Mouse (Mus musculus) heart, postnatal 0 days (tissue): ENCODE data around the gene Tymp. TPM values are rescaled to one million over a fixed set of nuclear protein-coding genes. Genes with fewer than 3 reads are reported as not detected.
A peak's percentile ranks its signal among the peaks of the same experiment; 100 is the strongest.

ENCODE experiments used
- ATAC-seq: fragments of 200-750 bp; cut with Nextera tagmentation; 2 replicates; pipeline ENCODE4 v1.8.0; 2017; ENCODE audit warnings: low read depth, moderate number of reproducible peaks, moderate library complexity; ENCODE audit not compliant: insufficient read depth
- DNase-seq: peaks from one replicate; pipeline ENCODE4 v3.0.0-alpha.2; 2016; ENCODE audit warnings: low spot score
- H3K27ac ChIP-seq: fragments of 300-500 bp; sonication (generic); 2 replicates; pipeline ENCODE4 v1.5.1; 2014; ENCODE audit warnings: low read depth, mild to moderate bottlenecking
- H3K27me3 ChIP-seq: fragments of 300-500 bp; sonication (generic); 2 replicates; pipeline ENCODE4 v1.6.1; 2014; ENCODE audit warnings: low read length, mixed read lengths; ENCODE audit not compliant: control insufficient read depth, insufficient read depth
- H3K36me3 ChIP-seq: fragments of 300-500 bp; sonication (generic); replicated peaks from 2 replicates; pipeline ENCODE4 v1.6.1; 2014; ENCODE audit warnings: low read length, mixed read lengths; ENCODE audit not compliant: control insufficient read depth, insufficient read depth
- H3K4me1 ChIP-seq: fragments of 300-500 bp; sonication (generic); 2 replicates; pipeline ENCODE4 v1.6.1; 2014; ENCODE audit warnings: antibody characterized with exemption; ENCODE audit not compliant: control insufficient read depth, insufficient read depth
- H3K4me2 ChIP-seq: fragments of 300-500 bp; sonication (generic); 2 replicates; pipeline ENCODE4 v1.6.1; 2014; ENCODE audit warnings: low read depth, mild to moderate bottlenecking, low read length, moderate library complexity
- H3K4me3 ChIP-seq: fragments of 300-500 bp; sonication (generic); 2 replicates; pipeline ENCODE4 v1.5.1; 2014; ENCODE audit warnings: low read depth, low read length
- H3K9ac ChIP-seq: fragments of 300-500 bp; sonication (generic); replicated peaks from 2 replicates; pipeline ENCODE4 v1.6.1; 2014; ENCODE audit warnings: low read depth, low read length, mixed read lengths
- H3K9me3 ChIP-seq: fragments of 300-500 bp; sonication (generic); replicated peaks from 2 replicates; pipeline ENCODE4 v1.6.1; 2016; ENCODE audit warnings: low read length; ENCODE audit not compliant: control insufficient read depth
- CTCF ChIP-seq: IDR thresholded peaks from 2 replicates; pipeline ENCODE4 v1.5.1; 2016; ENCODE audit warnings: antibody characterized with exemption, control low read depth, low read depth
- EP300 ChIP-seq: IDR thresholded peaks from 2 replicates; pipeline ENCODE4 v1.6.1; 2016; ENCODE audit warnings: antibody characterized with exemption, low read depth
- WGBS: fragments of 180-500 bp; shearing (Covaris S2); extraction: QIAGEN DNeasy Blood & Tissue Kit; methylation state at CpG from one replicate; pipeline ENCODE4 v1.1.7; 2014; 5-methylcytosine and 5-hydroxymethylcytosine counted together
- polyA plus RNA-seq: library from polyadenylated mRNA; unstranded; fragments of >200 nt; fragmentation: Nextera tagmentation; extraction: Ambion mirVana; gene quantifications from 2 replicates; pipeline ENCODE4 v1.2.1, GENCODE M21; 2015
- total RNA-seq: library from RNA; depleted of rRNA; stranded (reverse); fragments of >200 nt; gene quantifications from 2 replicates; pipeline ENCODE4 v1.2.3, GENCODE M21; 2014; ENCODE audit warnings: low replicate concordance

The Tymp gene
- total and polyA plus RNA-seq, 2 experiments from 2014 or later = 1.3 to 1.6 TPM

- Histone ChIP-seq H3K4me3 (no peak overlapping the region), H3K27ac (no peak overlapping the region), H3K36me3 (peaks cover 40% of the 10 kb centered on the region), H3K27me3 (no peaks in the 10 kb centered on the region), H3K9ac (no peak overlapping the region), H3K4me2 (no peak overlapping the region; the same call in 1 of the 2 replicates), H3K9me3 (no peaks in the 10 kb centered on the region), H3K4me1 (peaks cover 22% of the 10 kb centered on the region; the same call in 1 of the 2 replicates)
- no peak for DNase-seq
- no peak for ATAC-seq
- 92% methylated on average over 16 of the region's 16 CpGs for WGBS
- TF ChIP-seq EP300 = no peak
Observed at GRCm38 (mm10) chr15:89353837-89354236, 23.0 kb downstream of the Tymp start.

GRCm38 (mm10) chr15:89352795-89353194 lies 24.0 kb downstream of the Tymp start:
- ATAC-seq = no peak

GRCm38 (mm10) chr15:89352054-89352453 lies 24.8 kb downstream of the Tymp start:
- TF ChIP-seq EP300 (no peak), CTCF (no peak)
- 91% methylated on average over 14 of the region's 14 CpGs for WGBS
- ATAC-seq = no peak
- Histone ChIP-seq H3K9ac (no peak overlapping the region), H3K9me3 (no peaks in the 10 kb centered on the region), H3K27me3 (no peaks in the 10 kb centered on the region), H3K4me3 (no peak overlapping the region), H3K27ac (no peak overlapping the region), H3K4me1 (peaks cover 18% of the 10 kb centered on the region; the same call in 1 of the 2 replicates), H3K36me3 (peaks cover 40% of the 10 kb centered on the region), H3K4me2 (no peak overlapping the region)
- DNase-seq = no peak

More at GRCm38 (mm10) chr15:89352795-89353194, 24.0 kb downstream of the Tymp start:
- H3K36me3 ChIP-seq = peaks cover 40% of the 10 kb centered on the region
- H3K4me3 ChIP-seq = no peak overlapping the region
- H3K9me3 ChIP-seq = no peaks in the 10 kb centered on the region
- no peak overlapping the region for H3K4me2 ChIP-seq
- TF ChIP-seq CTCF (no peak), EP300 (no peak)
- WGBS = 95% methylated on average over 12 of the region's 12 CpGs
- peaks cover 22% of the 10 kb centered on the region; the same call in 1 of the 2 replicates for H3K4me1 ChIP-seq
- no peak overlapping the region for H3K27ac ChIP-seq
- H3K27me3 ChIP-seq = no peaks in the 10 kb centered on the region
- DNase-seq = no peak
- no peak overlapping the region for H3K9ac ChIP-seq

GRCm38 (mm10) chr15:89351302-89351701 lies 25.5 kb downstream of the Tymp start:
- H3K9ac ChIP-seq = no peak overlapping the region
- H3K4me3 ChIP-seq = no peak overlapping the region
- WGBS = 69% methylated on average over 15 of the region's 15 CpGs
- no peak for ATAC-seq
- H3K27ac ChIP-seq = peak overlapping the region; percentile 41
- H3K4me1 ChIP-seq = peaks cover 10% of the 10 kb centered on the region; the same call in 1 of the 2 replicates
- H3K36me3 ChIP-seq = peaks cover 40% of the 10 kb centered on the region
- no peaks in the 10 kb centered on the region for H3K9me3 ChIP-seq
- no peak for TF ChIP-seq EP300
- TF ChIP-seq CTCF = no peak
- no peak for DNase-seq
- H3K4me2 ChIP-seq = no peak overlapping the region
- H3K27me3 ChIP-seq = no peaks in the 10 kb centered on the region

- Histone ChIP-seq H3K4me2 (no peak overlapping the region), H3K9me3 (no peaks in the 10 kb centered on the region), H3K9ac (no peak overlapping the region), H3K27ac (peak overlapping the region; percentile 41), H3K36me3 (peaks cover 40% of the 10 kb centered on the region), H3K4me1 (peaks cover 8% of the 10 kb centered on the region; the same call in 1 of the 2 replicates), H3K4me3 (no peak overlapping the region), H3K27me3 (no peaks in the 10 kb centered on the region)
- WGBS = 75% methylated on average over 5 of the region's 5 CpGs
- ATAC-seq (no peak), DNase-seq (peak; percentile 14)
- TF ChIP-seq CTCF (no peak), EP300 (no peak)
Observed at GRCm38 (mm10) chr15:89350447-89350846, 26.4 kb downstream of the Tymp start.

GRCm38 (mm10) chr15:89343325-89343724 lies 33.5 kb downstream of the Tymp start:
- H3K4me2 ChIP-seq = no peak overlapping the region
- no peak overlapping the region for H3K9ac ChIP-seq
- 78% methylated on average over 3 of the region's 3 CpGs for WGBS
- no peak overlapping the region for H3K27ac ChIP-seq
- H3K36me3 ChIP-seq = no peaks in the 10 kb centered on the region
- DNase-seq (no peak), ATAC-seq (no peak)
- H3K9me3 ChIP-seq = no peaks in the 10 kb centered on the region
- no peak for TF ChIP-seq EP300
- peak; percentile 28 for TF ChIP-seq CTCF
- no peak overlapping the region for H3K4me3 ChIP-seq
- no peaks in the 10 kb centered on the region for H3K27me3 ChIP-seq
- H3K4me1 ChIP-seq = no peaks in the 10 kb centered on the region
